Mouse (Mus musculus) embryonic facial prominence, embryonic 11.5 days (tissue): Measurements from ENCODE around the gene Gpr153. TPM values are rescaled to one million over a fixed set of nuclear protein-coding genes. Genes with fewer than 3 reads are reported as not detected.
A peak's percentile ranks its signal among the peaks of the same experiment; 100 is the strongest.

Experiments
- ATAC-seq: fragments of 200-750 bp; cut with Nextera tagmentation; replicated peaks from 2 replicates; pipeline ENCODE4 v1.8.0; 2017; ENCODE audit warnings: low read depth; ENCODE audit not compliant: insufficient number of reproducible peaks, low FRiP score, low TSS enrichment
- DNase-seq: peaks from one replicate; pipeline ENCODE4 v3.0.0-alpha.2; 2015; ENCODE audit warnings: low spot score
- H3K27ac ChIP-seq: fragments of 300-500 bp; sonication (generic); replicated peaks from 2 replicates; pipeline ENCODE4 v1.5.1; 2014; ENCODE audit warnings: mild to moderate bottlenecking, low read depth, low read length, control low read depth
- H3K27me3 ChIP-seq: fragments of 300-500 bp; sonication (generic); 2 replicates; pipeline ENCODE4 v1.6.1; 2014; ENCODE audit warnings: mild to moderate bottlenecking, low read length, moderate library complexity, mixed read lengths; ENCODE audit not compliant: control insufficient read depth, insufficient read depth
- H3K36me3 ChIP-seq: fragments of 300-500 bp; sonication (generic); replicated peaks from 2 replicates; pipeline ENCODE4 v1.6.1; 2014; ENCODE audit warnings: low read depth, mild to moderate bottlenecking, low read length, moderate library complexity, mixed read lengths; ENCODE audit not compliant: control insufficient read depth, insufficient read depth
- H3K4me1 ChIP-seq: fragments of 300-500 bp; sonication (generic); 2 replicates; pipeline ENCODE4 v1.6.1; 2014; ENCODE audit warnings: low read length, mixed read lengths; ENCODE audit not compliant: control insufficient read depth, insufficient read depth
- H3K4me2 ChIP-seq: fragments of 300-500 bp; sonication (generic); 2 replicates; pipeline ENCODE4 v1.6.1; 2014; ENCODE audit warnings: low read depth, mild to moderate bottlenecking, control low read depth, low read length, moderate library complexity
- H3K4me3 ChIP-seq: fragments of 300-500 bp; sonication (generic); 2 replicates; pipeline ENCODE4 v1.5.1; 2014; ENCODE audit warnings: low read depth, low read length, control low read depth
- H3K9ac ChIP-seq: fragments of 300-500 bp; sonication (generic); replicated peaks from 2 replicates; pipeline ENCODE4 v1.6.1; 2014; ENCODE audit warnings: mild to moderate bottlenecking, control low read depth, low read length
- H3K9me3 ChIP-seq: fragments of 300-500 bp; sonication (generic); replicated peaks from 2 replicates; pipeline ENCODE4 v1.6.1; 2016; ENCODE audit warnings: mild to moderate bottlenecking, low read length, inconsistent platforms, mixed read lengths; ENCODE audit not compliant: control insufficient read depth
- WGBS: fragments of 180-500 bp; shearing (Covaris S2); extraction: QIAGEN DNeasy Blood & Tissue Kit; methylation state at CpG from one replicate; pipeline ENCODE4 v1.1.7; 2014; 5-methylcytosine and 5-hydroxymethylcytosine counted together
- polyA plus RNA-seq: library from polyadenylated mRNA; unstranded; fragments of >200 nt; fragmentation: Nextera tagmentation; extraction: Ambion mirVana; gene quantifications from 2 replicates; pipeline ENCODE4 v1.2.1, GENCODE M21; 2014

Gpr153 gene
- polyA plus RNA-seq, 1 experiment from 2014 or later = 4.3 TPM

- peak; percentile 43 for DNase-seq
- peaks cover 8% of the 10 kb centered on the region; the same call in 1 of the 2 replicates for H3K4me1 ChIP-seq
Observed at GRCm38 (mm10) chr4:152315498-152316213, 41.6 kb downstream of the Gpr153 start.

GRCm38 (mm10) chr4:152317631-152318033, 43.6 kb downstream of the Gpr153 start:
- WGBS = 83% methylated on average over 6 of the region's 6 CpGs
- ATAC-seq (no peak), DNase-seq (no peak)
- Histone ChIP-seq H3K4me3 (no peak overlapping the region), H3K27me3 (peaks cover 51% of the 10 kb centered on the region), H3K9me3 (no peaks in the 10 kb centered on the region), H3K4me2 (no peak overlapping the region), H3K9ac (no peak overlapping the region), H3K36me3 (no peaks in the 10 kb centered on the region), H3K4me1 (peaks cover 8% of the 10 kb centered on the region; the same call in 1 of the 2 replicates), H3K27ac (no peak overlapping the region)

More at GRCm38 (mm10) chr4:152315498-152316213, 41.6 kb downstream of the Gpr153 start:
- H3K9me3 ChIP-seq = no peaks in the 10 kb centered on the region
- peaks cover 66% of the 10 kb centered on the region for H3K27me3 ChIP-seq
- H3K9ac ChIP-seq = no peak overlapping the region
- WGBS = 2% methylated on average over 43 of the region's 43 CpGs
- peak overlapping the region; percentile 38 for H3K4me2 ChIP-seq
- no peak for ATAC-seq
- H3K36me3 ChIP-seq = no peaks in the 10 kb centered on the region
- H3K27ac ChIP-seq = no peak overlapping the region
- H3K4me3 ChIP-seq = peak overlapping the region; percentile 26

- Histone ChIP-seq H3K27ac (no peak within 1 kb of the TSS), H3K4me3 (no peak within 1 kb of the TSS), H3K9me3 (no peaks in the 10 kb centered on the region), H3K36me3 (no peaks in the 10 kb centered on the region), H3K4me1 (peaks cover 3% of the 10 kb centered on the region; the same call in 1 of the 2 replicates), H3K9ac (peak within 1 kb of the TSS; percentile 43), H3K27me3 (peaks cover 40% of the 10 kb centered on the region), H3K4me2 (peak within 1 kb of the TSS; percentile 41; the same call in 1 of the 2 replicates)
- no peak for ATAC-seq
- 2% methylated on average over 26 of the region's 26 CpGs for WGBS
- DNase-seq = peak; percentile 63
Observed at GRCm38 (mm10) chr4:152318517-152319234, 44.6 kb downstream of the Gpr153 start, which contains the start of gene Rnf207. TSS of gene Rnf207 (minus strand) at chr4:152318993.

GRCm38 (mm10) chr4:152321464-152321863, 47.4 kb downstream of the Gpr153 start:
- H3K4me2 ChIP-seq = no peak overlapping the region
- no peak overlapping the region for H3K9ac ChIP-seq
- H3K9me3 ChIP-seq = no peaks in the 10 kb centered on the region
- DNase-seq (no peak), ATAC-seq (no peak)
- H3K36me3 ChIP-seq = no peaks in the 10 kb centered on the region
- no peak overlapping the region for H3K4me3 ChIP-seq
- H3K27me3 ChIP-seq = peaks cover 16% of the 10 kb centered on the region
- no peak overlapping the region for H3K27ac ChIP-seq
- H3K4me1 ChIP-seq = no peaks in the 10 kb centered on the region
- 55% methylated on average over 5 of the region's 5 CpGs for WGBS

GRCm38 (mm10) chr4:152324641-152325562, 50.9 kb downstream of the Gpr153 start:
- no peak overlapping the region for H3K4me2 ChIP-seq
- H3K4me1 ChIP-seq = 0 out of 2 replicates have a peak, but pooled peaks cover 3% of the 10 kb centered on the region
- H3K9me3 ChIP-seq = no peaks in the 10 kb centered on the region
- WGBS = 56% methylated on average over 16 of the region's 16 CpGs
- ATAC-seq = peak; percentile 17; the same call in 1 of the 2 replicates
- H3K27me3 ChIP-seq = no peaks in the 10 kb centered on the region
- H3K9ac ChIP-seq = peak overlapping the region; percentile 47
- H3K36me3 ChIP-seq = peaks cover 4% of the 10 kb centered on the region
- H3K4me3 ChIP-seq = peak overlapping the region; percentile 99
- no peak for DNase-seq
- H3K27ac ChIP-seq = no peak overlapping the region

GRCm38 (mm10) chr4:152325574-152326411, 51.8 kb downstream of the Gpr153 start, which contains the start of gene Rpl22:
TSS of gene Rpl22 (plus strand) at chr4:152325742.
- Histone ChIP-seq H3K9ac (peak within 1 kb of the TSS; percentile 97), H3K36me3 (peaks cover 11% of the 10 kb centered on the region), H3K4me1 (0 out of 2 replicates have a peak, but pooled peaks cover 3% of the 10 kb centered on the region), H3K27me3 (no peaks in the 10 kb centered on the region), H3K9me3 (no peaks in the 10 kb centered on the region), H3K27ac (peak within 1 kb of the TSS; percentile 59; the same call in 1 of the 2 replicates), H3K4me2 (peak within 1 kb of the TSS; percentile 65), H3K4me3 (peak within 1 kb of the TSS; percentile 99)
- WGBS = under 1% methylated on average over 70 of the region's 70 CpGs
- DNase-seq = peak; percentile 97
- ATAC-seq = peak; percentile 92

- DNase-seq (no peak), ATAC-seq (no peak)
- no peaks in the 10 kb centered on the region for H3K27me3 ChIP-seq
- H3K36me3 ChIP-seq = peaks cover 14% of the 10 kb centered on the region
- peak overlapping the region; percentile 99 for H3K4me3 ChIP-seq
- H3K27ac ChIP-seq = no peak overlapping the region
- 0 out of 2 replicates have a peak, but pooled peaks cover 3% of the 10 kb centered on the region for H3K4me1 ChIP-seq
- no peaks in the 10 kb centered on the region for H3K9me3 ChIP-seq
- WGBS = under 1% methylated on average over 11 of the region's 11 CpGs
- peak overlapping the region; percentile 65 for H3K4me2 ChIP-seq
- H3K9ac ChIP-seq = peak overlapping the region; percentile 97
Observed at GRCm38 (mm10) chr4:152326543-152326942, 52.5 kb downstream of the Gpr153 start.
